Mouse (Mus musculus) heart, adult 2 months (tissue): ENCODE results near the gene Olfr1163.

Experiments used
- CTCF ChIP-seq: fragments of 200-600 bp; IDR thresholded peaks from 2 replicates; pipeline ENCODE4 v1.8.1; 2022; ENCODE audit warnings: antibody characterized with exemption, mild to moderate bottlenecking, moderate library complexity
- POLR2A ChIP-seq: fragments of 200-500 bp; IDR thresholded peaks from 2 replicates; pipeline ENCODE4 v1.6.1; 2011; ENCODE audit warnings: mild to moderate bottlenecking, low read depth, low read length, control low read depth; ENCODE audit not compliant: insufficient read depth

- no peak for TF ChIP-seq CTCF
- no peak for TF ChIP-seq POLR2A
Measured at GRCm38 (mm10) chr2:88063587-88063986, 8.0 kb downstream of the Olfr1163 start.
